Mouse (Mus musculus) cerebellum, postnatal 36 days (tissue): ENCODE data around the gene Gas8.
"Not testable (repeated sequence)": the region's sequence is repeated elsewhere in the genome, so short reads cannot be mapped to it uniquely, and the experiment has no call there.

Experiments
- DNase-seq, 2 experiments: peaks; one replicate each; pipeline ENCODE4 v3.0.0; 2021 to 2022; ENCODE audit warnings: mixed read lengths in 2 of 2

The Gas8 gene

GRCm38 (mm10) chr8:123518667-123519066 lies at the start of gene Gas8:
Gas8 (plus strand) TSS chr8:123518834.
- peak; percentile 88 for DNase-seq

GRCm38 (mm10) chr8:123472991-123473390 lies 45.6 kb upstream of the Gas8 start:
- DNase-seq = not testable (repeated sequence)

GRCm38 (mm10) chr8:123474549-123474948 lies 44.1 kb upstream of the Gas8 start:
- DNase-seq = not testable (repeated sequence)

- DNase-seq = peak in 1 of 2 experiments; percentile 21
Measured at GRCm38 (mm10) chr8:123476911-123477736, 41.5 kb upstream of the Gas8 start.

GRCm38 (mm10) chr8:123477737-123478258 lies 40.8 kb upstream of the Gas8 start, which contains the start of gene Afg3l1:
Afg3l1 (plus strand) TSS chr8:123477903.
- DNase-seq = peak; percentile 95

GRCm38 (mm10) chr8:123478456-123479218 lies 40.0 kb upstream of the Gas8 start:
- DNase-seq = no peak

DNA sequence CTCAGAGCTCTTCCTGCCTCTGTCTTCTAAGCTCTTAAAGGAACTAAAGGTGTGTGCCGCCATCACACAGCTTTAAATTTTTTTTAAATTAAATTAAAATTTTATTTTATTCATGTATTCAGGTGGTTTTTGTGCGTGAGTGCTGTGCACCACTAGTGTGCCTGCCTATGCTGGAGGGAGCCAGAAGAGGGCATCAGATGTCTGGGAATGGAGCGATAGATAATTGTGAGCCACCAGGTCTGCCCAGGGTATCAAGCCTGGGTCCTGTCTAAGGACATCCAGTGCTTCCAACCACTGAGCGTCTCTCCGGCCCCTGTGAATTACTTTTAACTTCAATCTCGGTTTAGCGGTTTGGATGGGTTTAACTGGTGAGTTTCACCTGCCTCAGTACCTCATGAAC lies 36.0 kb upstream of the Gas8 start:
- DNase-seq = no peak

DNA sequence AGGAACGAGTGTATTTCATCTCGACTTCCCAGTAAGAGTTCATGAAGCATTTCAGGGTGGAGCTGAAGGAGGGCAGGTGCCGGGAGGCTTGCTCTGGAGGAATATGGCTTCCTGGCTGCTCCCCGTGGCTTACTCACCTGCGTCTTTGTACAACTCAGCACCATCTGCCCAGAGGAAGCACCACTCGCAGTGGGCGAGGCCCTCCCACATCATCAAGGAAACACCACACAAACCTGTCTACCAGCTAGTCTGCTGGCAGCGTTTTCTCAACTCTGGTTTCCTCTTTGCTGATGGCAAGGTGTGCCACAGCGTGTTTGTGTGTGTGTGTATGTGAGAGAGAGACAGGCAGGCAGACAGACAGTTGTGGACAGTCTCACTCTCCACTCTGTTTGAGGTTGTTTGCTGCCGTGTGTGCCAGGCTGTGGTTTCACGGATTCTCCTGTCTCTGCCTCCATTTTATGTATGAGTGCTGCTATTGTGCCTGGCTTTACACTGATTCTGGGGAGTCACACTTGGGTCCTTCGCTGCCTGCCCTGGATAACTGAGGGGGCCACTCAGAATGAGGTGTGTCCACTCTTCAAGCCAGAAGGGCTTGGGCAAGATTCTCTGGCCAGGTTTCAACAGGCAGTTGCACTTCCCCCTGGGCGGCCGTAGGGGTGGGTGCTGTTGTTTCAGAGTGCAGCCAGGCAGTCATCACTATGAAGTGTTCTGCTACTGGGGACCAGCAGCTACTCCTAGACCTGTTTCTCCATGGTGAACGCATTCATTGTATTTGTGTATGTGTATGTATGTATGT lies 27.2 kb upstream of the Gas8 start:
- no peak for DNase-seq

GRCm38 (mm10) chr8:123492898-123493297 lies 25.7 kb upstream of the Gas8 start:
- DNase-seq = no peak

DNA sequence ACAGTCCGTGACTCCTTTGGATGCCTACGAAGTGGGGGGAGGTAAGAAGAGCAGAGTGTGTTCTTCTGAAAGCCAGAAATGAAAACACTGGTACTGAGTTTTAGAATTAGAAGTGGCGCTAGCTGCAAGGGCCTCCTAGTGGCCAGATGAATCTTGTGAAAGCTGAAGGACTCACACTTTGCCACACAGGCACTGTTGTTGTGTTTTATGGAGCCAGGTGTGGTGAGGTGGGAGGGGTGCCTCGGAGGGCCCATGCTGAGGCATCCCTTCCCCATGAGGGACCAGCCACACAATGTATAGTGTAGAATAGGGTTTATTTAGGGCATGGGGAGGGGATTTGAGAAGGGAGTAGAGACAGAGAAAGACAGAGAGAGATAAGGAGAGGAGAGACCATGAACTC lies 20.9 kb upstream of the Gas8 start:
- DNase-seq = no peak

DNA sequence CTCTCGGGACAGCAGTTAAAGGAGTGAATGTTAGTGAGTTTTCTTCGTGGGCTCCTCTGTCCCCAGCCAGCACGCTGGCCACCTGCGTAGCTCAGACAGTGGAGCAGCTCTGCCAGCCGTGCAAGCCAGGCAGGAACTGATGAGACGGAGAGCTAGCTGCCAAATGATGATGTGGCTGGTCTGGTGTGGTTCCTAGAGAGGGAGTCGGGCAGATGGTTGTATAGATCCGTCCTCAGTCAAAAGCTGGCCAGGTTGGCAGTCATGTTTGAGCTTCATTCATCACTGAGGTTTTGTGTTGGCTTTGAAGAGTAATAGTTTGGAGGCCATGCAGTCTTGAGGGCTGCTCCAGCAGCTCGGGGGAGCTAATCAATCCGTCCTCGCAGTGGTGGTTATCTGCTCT lies 19.7 kb upstream of the Gas8 start:
- DNase-seq = peak; percentile 25 to 31

DNA sequence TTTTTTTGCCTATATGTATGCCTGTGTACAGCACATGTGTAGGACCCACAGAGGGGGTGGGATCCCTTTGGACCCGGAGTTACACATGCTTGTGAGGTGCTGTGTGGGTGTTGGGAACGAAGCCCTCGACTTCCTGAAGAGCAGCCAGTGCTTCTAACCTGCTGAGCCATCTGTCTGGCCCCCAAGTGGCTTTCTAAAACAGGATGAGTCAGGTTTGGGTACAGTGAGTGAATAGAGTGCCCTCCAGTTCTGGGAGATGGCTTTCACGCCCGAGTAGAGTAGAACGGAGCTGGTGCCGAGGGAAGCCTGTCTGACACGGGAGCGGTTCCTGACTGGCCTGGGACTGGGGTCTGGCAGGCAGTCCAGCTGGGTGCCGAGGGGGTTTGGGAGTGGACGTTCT lies 19.1 kb upstream of the Gas8 start:
- DNase-seq = no peak

DNA sequence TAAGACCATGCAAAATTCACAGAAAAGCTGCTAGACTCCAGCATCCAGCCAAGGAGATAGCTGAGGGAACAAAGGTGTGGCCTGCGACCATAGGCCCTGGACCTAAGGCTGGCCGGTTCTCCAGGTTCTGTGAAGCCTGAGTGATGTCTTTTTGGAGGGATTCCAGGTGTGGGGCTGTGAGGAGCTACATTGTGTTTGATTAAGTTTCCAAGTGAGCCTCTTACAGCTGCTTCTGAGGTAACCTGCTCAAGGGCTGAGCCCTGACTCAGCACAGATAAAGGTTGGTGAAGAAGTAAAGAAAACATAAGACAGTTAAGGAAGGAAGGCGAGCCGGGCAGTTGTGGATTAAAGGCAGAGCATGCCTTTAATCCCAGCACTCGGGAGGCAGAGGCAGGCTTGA lies 16.4 kb upstream of the Gas8 start:
- no peak for DNase-seq

DNA sequence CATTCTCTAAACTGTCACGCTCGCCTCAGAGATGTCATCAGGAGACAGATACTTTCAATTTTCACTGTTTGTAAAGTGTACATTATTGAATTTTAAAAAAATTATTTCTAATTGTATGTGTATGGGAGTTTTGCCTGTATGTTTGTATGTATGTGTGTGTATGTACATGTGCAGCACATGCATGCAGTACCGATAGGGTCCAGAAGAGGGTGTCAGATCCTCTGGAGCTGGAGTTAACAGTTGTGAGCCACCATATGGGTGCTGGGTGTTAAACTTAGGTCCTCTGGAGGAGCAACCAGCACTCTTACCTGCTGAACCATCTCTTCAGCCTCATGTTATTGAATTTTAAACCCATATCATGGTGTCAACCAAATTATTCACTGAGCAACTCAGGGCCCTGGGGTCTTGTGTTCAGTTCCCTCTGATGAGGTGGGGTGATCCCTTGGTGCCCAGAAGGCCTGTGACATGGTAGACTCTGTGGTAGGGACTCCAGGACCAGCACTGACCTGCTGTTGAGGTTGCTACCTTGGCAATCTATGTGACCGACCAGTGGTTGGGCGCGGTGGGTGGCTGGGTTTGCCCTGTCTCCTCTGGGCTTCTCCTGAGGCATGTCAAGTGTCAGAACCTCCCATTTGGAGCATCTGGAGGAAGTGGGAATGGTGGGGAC lies 14.7 kb upstream of the Gas8 start:
- DNase-seq = no peak

DNA sequence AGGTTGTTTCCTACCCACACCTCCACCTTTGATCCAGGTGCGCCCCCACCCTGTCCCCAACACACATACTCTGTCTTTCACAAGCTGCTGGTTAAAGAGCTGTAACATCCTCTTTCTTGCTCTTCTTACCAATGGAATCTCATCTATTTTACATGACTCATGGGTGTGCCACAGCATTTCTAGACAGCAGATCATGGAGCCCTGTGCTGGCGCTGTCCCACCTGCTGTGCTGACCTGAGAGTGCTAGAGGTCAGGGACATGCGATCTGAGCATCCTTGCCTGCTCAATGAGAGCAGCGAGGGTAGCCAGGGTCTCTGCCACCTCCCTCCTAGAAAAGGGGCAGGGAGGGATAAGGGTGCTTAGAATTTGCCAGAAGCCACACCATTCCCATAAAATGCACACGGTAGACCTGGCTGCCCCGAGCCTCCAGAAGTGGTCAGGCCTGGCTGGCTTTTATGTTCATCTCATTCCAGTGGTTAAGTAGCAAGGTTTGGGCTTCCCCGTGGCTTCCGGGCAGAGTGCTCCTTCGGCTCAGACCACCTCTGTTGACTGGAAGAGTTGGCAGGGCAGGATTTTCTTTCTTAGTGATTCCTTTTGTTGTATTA lies 13.9 kb upstream of the Gas8 start:
- no peak for DNase-seq

- DNase-seq = no peak
Measured at GRCm38 (mm10) chr8:123505267-123505666, 13.4 kb upstream of the Gas8 start.

DNA sequence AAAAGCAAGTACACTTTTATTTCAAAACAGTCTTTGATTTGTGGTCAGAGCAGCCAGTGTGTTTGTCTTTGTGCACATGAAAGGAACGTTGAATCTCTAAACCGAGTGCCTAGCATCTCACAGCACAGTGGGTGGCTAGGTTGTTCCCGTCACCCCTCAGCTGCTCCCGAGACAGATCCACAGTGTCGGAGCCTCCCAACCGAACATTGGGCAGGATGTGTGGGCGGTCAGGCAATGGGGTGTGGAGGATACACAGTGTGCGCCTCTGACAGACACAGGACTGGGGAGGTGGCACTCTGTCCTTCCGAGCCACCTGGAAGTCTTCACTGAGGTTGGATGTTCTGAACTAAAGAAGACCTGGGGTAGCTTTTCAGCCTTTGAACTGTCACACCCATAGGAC lies 12.9 kb upstream of the Gas8 start:
- no peak for DNase-seq

- DNase-seq = no peak
Measured at GRCm38 (mm10) chr8:123507153-123507552, 11.5 kb upstream of the Gas8 start.

- DNase-seq = no peak
Measured at GRCm38 (mm10) chr8:123510819-123511218, 7.8 kb upstream of the Gas8 start.

- peak in 1 of 2 experiments; percentile 27 for DNase-seq
Measured at GRCm38 (mm10) chr8:123514136-123514535, 4.5 kb upstream of the Gas8 start.

DNA sequence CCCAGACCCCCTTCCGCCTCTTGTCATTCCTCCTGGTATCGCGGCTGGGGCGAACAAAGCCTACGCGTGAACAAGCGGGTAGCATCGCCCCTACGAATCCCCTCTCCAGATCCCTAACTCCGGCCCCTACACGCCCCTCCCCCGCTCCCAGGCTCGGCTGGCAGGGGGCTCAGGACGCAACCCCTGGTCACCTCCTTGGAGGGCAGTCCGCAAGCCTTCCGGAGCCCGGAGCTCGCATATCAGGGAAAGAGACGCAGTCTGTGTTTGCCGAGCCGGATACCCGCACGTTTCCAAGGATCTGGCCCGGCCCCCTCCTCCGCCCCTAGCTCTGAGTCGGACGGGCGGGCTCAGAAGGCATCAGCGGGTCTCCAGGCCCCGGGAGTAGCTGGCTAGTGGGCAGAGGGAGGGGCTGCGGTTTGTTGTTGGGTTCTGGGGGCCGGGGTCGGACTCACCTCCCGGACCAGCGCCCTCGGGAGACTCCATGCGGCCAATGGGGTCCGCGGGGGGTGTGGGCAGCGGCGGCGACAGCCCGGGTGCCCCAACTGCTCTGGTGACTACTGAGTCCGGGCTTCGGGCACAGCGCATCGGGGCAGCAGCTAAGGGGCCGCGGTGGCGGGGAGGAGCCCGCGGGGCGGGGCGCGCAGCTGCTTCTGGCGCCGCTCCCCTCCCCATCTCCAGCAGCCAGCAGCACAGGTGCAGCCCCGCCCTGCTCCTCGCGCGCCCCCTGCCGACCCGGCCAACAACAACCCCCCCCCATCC lies 3.7 kb upstream of the Gas8 start, which contains the start of gene Dbndd1:
TSS of gene Dbndd1 (minus strand) at position 683 of the 759 bp plus-strand sequence.
- DNase-seq = peak; percentile 42 to 67
